Mouse (Mus musculus) heart, embryonic 12.5 days (tissue): ENCODE results near the gene Neurl1a. TPM values are rescaled to one million over a fixed set of nuclear protein-coding genes. Genes with fewer than 3 reads are reported as not detected.

ENCODE experiments used
- ATAC-seq: fragments of 200-750 bp; cut with Nextera tagmentation; 2 replicates; pipeline ENCODE4 v1.8.0; 2017; ENCODE audit warnings: moderate TSS enrichment, moderate library complexity; ENCODE audit not compliant: insufficient number of reproducible peaks, low FRiP score
- H3K27ac ChIP-seq: fragments of 300-500 bp; sonication (generic); 2 replicates; pipeline ENCODE4 v1.5.1; 2016; ENCODE audit warnings: mild to moderate bottlenecking, moderate library complexity; ENCODE audit not compliant: poor library complexity, severe bottlenecking
- H3K27me3 ChIP-seq: fragments of 300-500 bp; sonication (generic); replicated peaks from 2 replicates; pipeline ENCODE4 v1.6.1; 2016; ENCODE audit warnings: mild to moderate bottlenecking, moderate library complexity
- H3K36me3 ChIP-seq: fragments of 300-500 bp; sonication (generic); 2 replicates; pipeline ENCODE4 v1.6.1; 2016; ENCODE audit warnings: mild to moderate bottlenecking, moderate library complexity
- H3K4me1 ChIP-seq: fragments of 300-500 bp; sonication (generic); replicated peaks from 2 replicates; pipeline ENCODE4 v1.6.1; 2016; ENCODE audit warnings: mild to moderate bottlenecking
- H3K4me2 ChIP-seq: fragments of 300-500 bp; sonication (generic); 2 replicates; pipeline ENCODE4 v1.6.1; 2016; ENCODE audit warnings: mild to moderate bottlenecking, moderate library complexity
- H3K4me3 ChIP-seq: fragments of 300-500 bp; sonication (generic); 2 replicates; pipeline ENCODE4 v1.5.1; 2016; ENCODE audit warnings: mild to moderate bottlenecking
- H3K9ac ChIP-seq: fragments of 300-500 bp; sonication (generic); 2 replicates; pipeline ENCODE4 v1.6.1; 2016; ENCODE audit warnings: mild to moderate bottlenecking, moderate library complexity
- H3K9me3 ChIP-seq: fragments of 300-500 bp; sonication (generic); replicated peaks from 2 replicates; pipeline ENCODE4 v1.6.1; 2016; ENCODE audit warnings: mild to moderate bottlenecking, moderate library complexity
- WGBS: fragments of 180-500 bp; shearing (Covaris S2); methylation state at CpG from one replicate; pipeline ENCODE4 v1.1.7; 2016; 5-methylcytosine and 5-hydroxymethylcytosine counted together
- polyA plus RNA-seq: library from polyadenylated mRNA; unstranded; fragments of >200 nt; fragmentation: Nextera tagmentation; extraction: Ambion mirVana; gene quantifications from 2 replicates; pipeline ENCODE4 v1.2.1, GENCODE M21; 2016

Neurl1a gene
- polyA plus RNA-seq, 1 experiment from 2014 or later: 2.3 TPM

GRCm38 (mm10) chr19:47267066-47267465 is 88.4 kb downstream of the Neurl1a start:
- Histone ChIP-seq H3K27ac (no peak overlapping the region), H3K4me1 (no peaks in the 10 kb centered on the region), H3K9me3 (no peaks in the 10 kb centered on the region), H3K4me3 (no peak overlapping the region), H3K9ac (no peak overlapping the region), H3K36me3 (peaks cover 73% of the 10 kb centered on the region), H3K4me2 (no peak overlapping the region), H3K27me3 (no peaks in the 10 kb centered on the region)
- no peak for ATAC-seq
- WGBS: 89% methylated on average over 21 of the region's 21 CpGs

DNA sequence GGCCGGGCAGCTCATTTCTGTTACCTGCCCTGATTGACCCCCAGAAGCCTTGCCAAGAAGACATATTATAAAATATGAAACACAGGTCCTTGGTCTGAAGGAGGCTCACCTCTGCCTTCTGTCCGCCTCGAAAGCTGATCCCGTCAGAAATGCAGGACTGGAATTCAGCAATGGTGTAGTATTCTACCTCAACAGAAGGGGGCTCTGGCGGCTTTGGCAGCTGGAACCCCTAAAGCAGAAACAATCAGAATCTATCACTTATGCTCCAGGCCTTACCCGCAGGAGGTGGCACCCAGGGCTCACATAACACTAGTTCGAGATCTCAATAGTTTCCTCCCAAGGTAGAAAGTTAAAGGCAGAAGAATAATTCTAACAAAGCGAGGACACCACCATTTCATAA is 91.1 kb downstream of the Neurl1a start:
- no peak overlapping the region for H3K4me3 ChIP-seq
- H3K9me3 ChIP-seq: no peaks in the 10 kb centered on the region
- no peaks in the 10 kb centered on the region for H3K27me3 ChIP-seq
- H3K9ac ChIP-seq: no peak overlapping the region
- no peak overlapping the region for H3K27ac ChIP-seq
- 58% methylated on average over 8 of the region's 8 CpGs for WGBS
- no peak overlapping the region for H3K4me2 ChIP-seq
- no peaks in the 10 kb centered on the region for H3K4me1 ChIP-seq
- H3K36me3 ChIP-seq: peaks cover 89% of the 10 kb centered on the region
- no peak for ATAC-seq

DNA sequence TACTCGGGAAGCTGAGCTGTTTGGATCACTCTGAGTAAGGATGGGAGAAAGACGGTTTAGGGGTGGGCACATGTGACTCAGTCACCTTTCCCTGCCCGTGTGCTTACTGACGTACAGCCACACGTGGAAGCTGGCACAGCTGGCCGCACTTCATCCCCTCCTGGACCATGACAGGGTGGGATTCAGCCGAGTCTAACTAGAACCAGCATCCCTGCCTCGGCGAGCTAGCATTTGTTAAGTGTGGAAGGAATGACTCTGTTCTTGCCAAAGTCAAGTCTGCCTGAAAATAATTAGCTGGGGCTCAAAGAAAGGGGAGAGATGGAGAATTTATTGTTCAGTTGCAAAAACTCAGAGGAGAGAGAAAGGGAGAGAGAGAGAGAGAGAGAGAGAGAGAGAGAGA is 91.9 kb downstream of the Neurl1a start:
- ATAC-seq: no peak
- peaks cover 91% of the 10 kb centered on the region for H3K36me3 ChIP-seq
- no peaks in the 10 kb centered on the region for H3K9me3 ChIP-seq
- H3K9ac ChIP-seq: no peak overlapping the region
- H3K27ac ChIP-seq: no peak overlapping the region
- no peaks in the 10 kb centered on the region for H3K4me1 ChIP-seq
- 84% methylated on average over 9 of the region's 9 CpGs for WGBS
- no peak overlapping the region for H3K4me2 ChIP-seq
- H3K27me3 ChIP-seq: no peaks in the 10 kb centered on the region
- H3K4me3 ChIP-seq: no peak overlapping the region

DNA sequence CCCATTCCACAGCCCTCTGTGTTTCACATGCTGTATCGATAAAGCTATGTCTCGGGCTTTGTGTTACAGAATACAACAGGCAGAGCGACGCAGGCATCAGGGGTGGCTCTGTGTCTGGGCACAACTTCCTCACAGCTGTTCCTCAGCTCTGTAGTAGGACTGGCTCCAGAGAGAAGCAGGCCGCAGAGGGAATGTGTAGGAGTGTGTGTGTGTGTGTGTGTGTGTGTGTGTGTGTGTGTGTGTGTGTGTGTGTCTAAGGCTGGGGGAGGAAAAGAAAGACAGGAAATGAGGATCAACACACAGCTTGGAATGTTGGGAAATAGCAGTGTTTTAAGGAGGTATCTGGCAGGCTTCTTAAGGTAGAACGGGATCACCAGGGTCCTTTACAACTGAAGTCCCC is 98.1 kb downstream of the Neurl1a start:
- Histone ChIP-seq H3K27me3 (no peaks in the 10 kb centered on the region), H3K9me3 (0 out of 2 replicates have a peak, but pooled peaks cover 6% of the 10 kb centered on the region), H3K36me3 (peaks cover 75% of the 10 kb centered on the region), H3K27ac (peak overlapping the region; percentile 44; the same call in 1 of the 2 replicates), H3K9ac (no peak overlapping the region), H3K4me1 (peaks cover 42% of the 10 kb centered on the region), H3K4me2 (no peak overlapping the region), H3K4me3 (no peak overlapping the region)
- ATAC-seq: no peak
- WGBS: 72% methylated on average over 6 of the region's 6 CpGs

DNA sequence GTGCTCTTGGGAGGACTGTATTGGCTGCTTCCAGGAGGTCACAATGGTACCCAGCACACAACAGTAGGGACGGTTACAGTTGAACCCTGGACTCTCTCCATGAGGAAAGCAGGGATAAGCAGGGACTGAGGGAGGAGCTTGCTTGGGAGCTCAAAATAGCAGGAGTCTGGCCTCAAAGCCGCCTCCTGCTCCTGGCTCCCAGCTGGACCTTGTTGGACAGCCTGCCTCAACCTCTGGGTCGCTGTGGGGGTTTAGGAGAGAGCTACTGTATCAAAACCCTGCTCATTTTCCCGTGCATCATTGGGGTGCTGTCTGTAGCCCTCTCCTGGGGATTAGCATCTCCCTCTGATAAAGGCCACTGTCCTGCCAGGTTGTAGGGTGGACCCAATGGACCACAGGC is 100.8 kb downstream of the Neurl1a start:
- ATAC-seq: no peak
- 0 out of 2 replicates have a peak, but pooled peaks cover 6% of the 10 kb centered on the region for H3K9me3 ChIP-seq
- peaks cover 49% of the 10 kb centered on the region for H3K4me1 ChIP-seq
- H3K27ac ChIP-seq: peak overlapping the region; percentile 73
- H3K4me2 ChIP-seq: no peak overlapping the region
- peaks cover 77% of the 10 kb centered on the region for H3K36me3 ChIP-seq
- no peaks in the 10 kb centered on the region for H3K27me3 ChIP-seq
- H3K4me3 ChIP-seq: no peak overlapping the region
- WGBS: 53% methylated on average over 4 of the region's 4 CpGs
- no peak overlapping the region for H3K9ac ChIP-seq

DNA sequence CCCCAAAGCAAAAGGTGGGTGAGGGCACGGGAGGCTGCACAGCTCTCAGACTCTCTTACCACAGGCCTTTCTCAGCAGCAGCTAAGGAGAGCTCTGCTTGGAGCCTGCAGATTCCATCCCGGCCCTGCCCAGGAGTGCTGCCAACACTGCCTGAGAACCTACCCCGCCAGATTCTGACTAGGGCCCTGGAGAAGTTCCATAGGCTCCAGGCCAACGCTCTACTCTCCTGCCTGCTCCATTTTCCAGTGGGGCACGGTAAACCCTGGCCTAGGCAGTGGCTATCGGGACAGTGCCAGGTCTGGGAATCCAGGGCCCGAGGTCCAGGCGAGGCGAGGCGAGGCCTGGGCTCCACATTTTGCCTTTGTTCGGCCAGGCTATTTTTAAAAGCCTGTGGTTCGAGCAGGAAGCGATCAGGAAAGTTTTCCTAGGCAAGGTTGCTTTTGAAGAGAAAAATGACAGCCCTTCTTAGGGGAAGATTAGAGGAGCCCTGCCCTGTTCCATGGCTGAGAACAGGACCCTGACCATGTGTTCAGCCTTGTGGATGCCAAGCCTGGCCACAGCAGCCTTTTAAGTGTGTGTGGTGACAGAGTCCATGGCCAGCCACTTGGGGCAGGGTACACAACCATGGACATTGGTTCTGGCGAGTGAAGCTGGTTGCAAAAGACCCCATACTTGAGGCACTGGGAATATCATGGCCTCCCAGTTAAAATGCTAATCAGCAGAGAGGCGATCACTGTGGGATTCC is 101.3 kb downstream of the Neurl1a start:
- H3K27ac ChIP-seq: peak overlapping the region; percentile 73
- peaks cover 49% of the 10 kb centered on the region for H3K4me1 ChIP-seq
- no peaks in the 10 kb centered on the region for H3K27me3 ChIP-seq
- ATAC-seq: peak; percentile 22; the same call in 1 of the 2 replicates
- no peak overlapping the region for H3K4me2 ChIP-seq
- no peak overlapping the region for H3K4me3 ChIP-seq
- 0 out of 2 replicates have a peak, but pooled peaks cover 6% of the 10 kb centered on the region for H3K9me3 ChIP-seq
- no peak overlapping the region for H3K9ac ChIP-seq
- H3K36me3 ChIP-seq: peaks cover 79% of the 10 kb centered on the region
- 53% methylated on average over 15 of the region's 15 CpGs for WGBS

DNA sequence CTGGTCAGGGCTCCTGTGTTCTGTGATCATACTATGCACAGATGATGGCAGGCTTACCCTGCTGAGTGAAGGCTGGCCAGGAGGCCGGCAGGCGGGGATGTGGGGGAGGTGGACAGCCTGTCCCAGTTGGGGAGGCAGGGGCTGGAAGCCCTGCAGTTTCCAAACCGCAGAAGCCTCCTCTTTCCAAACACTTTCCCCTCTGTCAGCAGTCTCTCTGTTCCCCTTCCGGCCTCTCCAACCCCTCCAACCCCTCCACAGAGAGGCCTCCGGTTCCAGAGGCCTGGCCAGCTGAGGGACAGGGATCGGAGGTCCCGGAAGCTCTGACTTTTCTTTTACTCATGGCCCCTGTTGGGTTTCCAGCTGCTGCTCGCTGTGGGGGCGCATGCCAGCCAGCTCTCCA is 102.3 kb downstream of the Neurl1a start:
- WGBS: 72% methylated on average over 9 of the region's 9 CpGs
- ATAC-seq: no peak

GRCm38 (mm10) chr19:47282050-47282454 is 103.4 kb downstream of the Neurl1a start:
- H3K9me3 ChIP-seq: no peaks in the 10 kb centered on the region
- H3K9ac ChIP-seq: no peak overlapping the region
- no peaks in the 10 kb centered on the region for H3K27me3 ChIP-seq
- H3K36me3 ChIP-seq: peaks cover 76% of the 10 kb centered on the region
- 88% methylated on average over 6 of the region's 6 CpGs for WGBS
- H3K4me2 ChIP-seq: no peak overlapping the region
- H3K4me1 ChIP-seq: peaks cover 45% of the 10 kb centered on the region
- no peak overlapping the region for H3K4me3 ChIP-seq
- no peak; the same call in 1 of the 2 replicates for ATAC-seq
- no peak overlapping the region for H3K27ac ChIP-seq

More for the DNA sequence above, 102.3 kb downstream of the Neurl1a start:
- 0 out of 2 replicates have a peak, but pooled peaks cover 4% of the 10 kb centered on the region for H3K9me3 ChIP-seq
- no peak overlapping the region for H3K4me2 ChIP-seq
- H3K36me3 ChIP-seq: peaks cover 80% of the 10 kb centered on the region
- H3K27ac ChIP-seq: peak overlapping the region; percentile 73
- H3K4me1 ChIP-seq: peaks cover 49% of the 10 kb centered on the region
- no peaks in the 10 kb centered on the region for H3K27me3 ChIP-seq
- no peak overlapping the region for H3K9ac ChIP-seq
- no peak overlapping the region for H3K4me3 ChIP-seq

DNA sequence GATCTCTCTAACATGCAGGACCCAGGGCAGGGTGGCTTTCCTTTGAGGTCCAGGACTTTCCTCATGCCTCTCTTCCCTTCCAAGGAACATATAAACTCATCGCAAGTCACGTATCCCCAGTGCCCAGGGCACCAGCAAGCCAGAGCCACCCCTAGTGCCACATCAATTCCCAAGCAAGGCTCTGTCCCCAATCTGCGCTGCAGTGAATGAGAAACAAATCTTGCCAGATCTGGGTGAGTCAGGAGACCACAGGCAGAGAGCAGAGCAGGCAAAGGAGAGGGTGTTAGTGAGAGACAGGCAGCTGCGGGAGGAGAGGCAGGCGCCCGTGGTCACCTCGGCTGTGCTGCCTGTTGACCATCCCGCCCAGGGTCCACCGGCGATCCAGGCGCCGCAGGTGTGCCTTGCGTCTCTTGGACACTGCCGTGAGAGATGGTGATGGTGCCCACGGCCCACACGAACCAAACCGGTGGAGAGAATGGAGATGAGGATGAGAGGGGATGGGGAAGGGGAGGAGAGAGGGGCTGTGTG is 104.1 kb downstream of the Neurl1a start:
- Histone ChIP-seq H3K36me3 (peaks cover 75% of the 10 kb centered on the region), H3K27me3 (no peaks in the 10 kb centered on the region), H3K9me3 (no peaks in the 10 kb centered on the region), H3K4me2 (no peak overlapping the region), H3K4me1 (peaks cover 38% of the 10 kb centered on the region), H3K4me3 (no peak overlapping the region), H3K27ac (no peak overlapping the region), H3K9ac (no peak overlapping the region)
- WGBS: 92% methylated on average over 17 of the region's 17 CpGs
- ATAC-seq: no peak

- Histone ChIP-seq H3K9ac (no peak overlapping the region), H3K9me3 (no peaks in the 10 kb centered on the region), H3K27ac (no peak overlapping the region), H3K36me3 (peaks cover 85% of the 10 kb centered on the region), H3K4me3 (no peak overlapping the region), H3K4me1 (peaks cover 19% of the 10 kb centered on the region), H3K27me3 (no peaks in the 10 kb centered on the region), H3K4me2 (no peak overlapping the region)
- 84% methylated on average over 6 of the region's 6 CpGs for WGBS
- no peak for ATAC-seq
Measured at GRCm38 (mm10) chr19:47285581-47285980, 107.0 kb downstream of the Neurl1a start.

GRCm38 (mm10) chr19:47286886-47287450 is 108.3 kb downstream of the Neurl1a start:
- Histone ChIP-seq H3K9me3 (no peaks in the 10 kb centered on the region), H3K4me2 (no peak overlapping the region), H3K4me1 (peaks cover 17% of the 10 kb centered on the region), H3K27ac (no peak overlapping the region), H3K4me3 (no peak overlapping the region), H3K9ac (no peak overlapping the region), H3K27me3 (no peaks in the 10 kb centered on the region), H3K36me3 (peaks cover 85% of the 10 kb centered on the region)
- WGBS: 77% methylated on average over 17 of the region's 17 CpGs
- no peak for ATAC-seq
